Mouse (Mus musculus) stomach, embryonic 15.5 days (tissue): ENCODE data around the gene Uvrag. TPM values are rescaled to one million over a fixed set of nuclear protein-coding genes. Genes with fewer than 3 reads are reported as not detected.
A peak's percentile ranks its signal among the peaks of the same experiment; 100 is the strongest.

ENCODE experiments used
- ATAC-seq: fragments of 200-750 bp; cut with Nextera tagmentation; 2 replicates; pipeline ENCODE4 v1.8.0; 2017; ENCODE audit warnings: low read depth, moderate number of reproducible peaks, moderate TSS enrichment; ENCODE audit not compliant: insufficient read depth, low FRiP score
- H3K27ac ChIP-seq: fragments of 300-500 bp; sonication (generic); 2 replicates; pipeline ENCODE4 v1.5.1; 2015; ENCODE audit warnings: mild to moderate bottlenecking, inconsistent platforms
- H3K27me3 ChIP-seq: fragments of 300-500 bp; sonication (generic); replicated peaks from 2 replicates; pipeline ENCODE4 v1.6.1; 2015; ENCODE audit warnings: inconsistent platforms
- H3K36me3 ChIP-seq: fragments of 300-500 bp; sonication (generic); 2 replicates; pipeline ENCODE4 v1.6.1; 2015; ENCODE audit warnings: inconsistent platforms
- H3K4me1 ChIP-seq: fragments of 300-500 bp; sonication (generic); 2 replicates; pipeline ENCODE4 v1.6.1; 2015; ENCODE audit warnings: inconsistent platforms
- H3K4me2 ChIP-seq: fragments of 300-500 bp; sonication (generic); 2 replicates; pipeline ENCODE4 v1.6.1; 2015; ENCODE audit warnings: mild to moderate bottlenecking, inconsistent platforms
- H3K4me3 ChIP-seq: fragments of 300-500 bp; sonication (generic); replicated peaks from 2 replicates; pipeline ENCODE4 v1.5.1; 2015; ENCODE audit warnings: inconsistent platforms
- H3K9ac ChIP-seq: fragments of 300-500 bp; sonication (generic); 2 replicates; pipeline ENCODE4 v1.6.1; 2015; ENCODE audit warnings: inconsistent platforms
- H3K9me3 ChIP-seq: fragments of 300-500 bp; sonication (generic); 2 replicates; pipeline ENCODE4 v1.6.1; 2016; ENCODE audit warnings: inconsistent platforms
- WGBS: fragments of 180-500 bp; shearing (Covaris S2); methylation state at CpG from one replicate; pipeline ENCODE4 v1.1.7; 2015; 5-methylcytosine and 5-hydroxymethylcytosine counted together
- polyA plus RNA-seq: library from polyadenylated mRNA; unstranded; fragments of >200 nt; fragmentation: Nextera tagmentation; extraction: Ambion mirVana; gene quantifications from 2 replicates; pipeline ENCODE4 v1.2.1, GENCODE M21; 2015

Uvrag gene
- polyA plus RNA-seq, 1 experiment from 2014 or later = 19.4 TPM

DNA sequence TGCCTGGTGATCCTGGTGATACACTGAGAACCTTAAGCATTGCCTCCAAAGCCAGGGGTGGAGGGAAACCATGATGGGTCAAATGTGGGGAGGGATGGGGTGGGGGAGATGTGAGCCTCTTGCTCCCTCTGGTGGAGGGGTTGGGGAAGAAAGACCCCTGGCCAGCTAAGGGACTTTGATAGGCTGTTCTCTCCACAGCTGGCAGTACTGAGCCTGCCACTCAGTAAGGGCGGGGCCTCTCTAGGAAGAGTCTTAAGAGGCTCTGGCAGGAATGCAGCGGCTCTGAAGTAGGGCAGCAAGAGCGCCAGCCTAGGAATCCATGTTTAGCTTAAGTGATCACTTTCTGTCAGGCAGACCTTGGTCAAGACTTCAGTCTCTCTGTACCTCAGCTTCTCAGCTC, 299.1 kb downstream of the Uvrag start:
- Histone ChIP-seq H3K9ac (no peak overlapping the region), H3K4me1 (peaks cover 29% of the 10 kb centered on the region), H3K4me2 (no peak overlapping the region), H3K27ac (no peak overlapping the region), H3K36me3 (no peaks in the 10 kb centered on the region), H3K9me3 (no peaks in the 10 kb centered on the region), H3K4me3 (no peak overlapping the region), H3K27me3 (peaks cover 21% of the 10 kb centered on the region)
- WGBS = 41% methylated on average over 3 of the region's 3 CpGs
- no peak for ATAC-seq

GRCm38 (mm10) chr7:98840771-98841170, 300.2 kb downstream of the Uvrag start:
- Histone ChIP-seq H3K4me1 (peaks cover 39% of the 10 kb centered on the region), H3K9ac (no peak overlapping the region), H3K4me2 (no peak overlapping the region), H3K4me3 (no peak overlapping the region), H3K27me3 (peaks cover 32% of the 10 kb centered on the region), H3K36me3 (no peaks in the 10 kb centered on the region), H3K27ac (no peak overlapping the region), H3K9me3 (no peaks in the 10 kb centered on the region)
- WGBS = 62% methylated on average over 3 of the region's 3 CpGs
- ATAC-seq = no peak

DNA sequence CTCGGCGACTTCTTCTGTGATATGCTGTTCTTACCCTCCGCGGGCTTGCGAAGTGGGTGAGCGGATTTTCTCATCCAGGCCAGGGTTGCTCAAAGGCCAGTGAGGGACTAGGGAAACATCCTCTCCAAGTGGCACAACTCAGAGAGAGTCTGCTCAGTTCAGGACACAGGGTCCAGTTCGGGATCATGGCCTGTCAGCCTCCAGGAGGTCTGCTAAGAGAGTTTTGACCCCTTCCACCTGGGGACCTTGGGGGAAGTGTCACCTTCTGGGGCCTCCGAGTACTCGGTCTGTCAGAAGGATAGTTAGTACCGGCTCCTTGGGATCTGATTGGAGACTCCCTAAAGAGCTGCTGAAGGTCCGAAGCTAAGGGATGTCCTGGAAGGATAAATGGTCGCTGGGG, 301.6 kb downstream of the Uvrag start:
- 12% methylated on average over 12 of the region's 12 CpGs for WGBS
- H3K9ac ChIP-seq = peak overlapping the region; percentile 29; the same call in 1 of the 2 replicates
- H3K9me3 ChIP-seq = no peaks in the 10 kb centered on the region
- H3K27ac ChIP-seq = no peak overlapping the region
- no peaks in the 10 kb centered on the region for H3K36me3 ChIP-seq
- H3K4me2 ChIP-seq = peak overlapping the region; percentile 96
- peaks cover 53% of the 10 kb centered on the region for H3K4me1 ChIP-seq
- no peak for ATAC-seq
- H3K27me3 ChIP-seq = peaks cover 46% of the 10 kb centered on the region
- H3K4me3 ChIP-seq = peak overlapping the region; percentile 50

GRCm38 (mm10) chr7:98838729-98839141, 302.2 kb downstream of the Uvrag start:
- Histone ChIP-seq H3K9ac (0 out of 2 replicates have a peak overlapping the region, but pooled peaks have one; percentile 27), H3K9me3 (no peaks in the 10 kb centered on the region), H3K36me3 (no peaks in the 10 kb centered on the region), H3K4me2 (peak overlapping the region; percentile 96), H3K27me3 (peaks cover 50% of the 10 kb centered on the region), H3K4me3 (peak overlapping the region; percentile 50), H3K27ac (no peak overlapping the region), H3K4me1 (peaks cover 52% of the 10 kb centered on the region)
- ATAC-seq = peak; percentile 52; the same call in 1 of the 2 replicates
- WGBS = under 1% methylated on average over 47 of the region's 48 CpGs

DNA sequence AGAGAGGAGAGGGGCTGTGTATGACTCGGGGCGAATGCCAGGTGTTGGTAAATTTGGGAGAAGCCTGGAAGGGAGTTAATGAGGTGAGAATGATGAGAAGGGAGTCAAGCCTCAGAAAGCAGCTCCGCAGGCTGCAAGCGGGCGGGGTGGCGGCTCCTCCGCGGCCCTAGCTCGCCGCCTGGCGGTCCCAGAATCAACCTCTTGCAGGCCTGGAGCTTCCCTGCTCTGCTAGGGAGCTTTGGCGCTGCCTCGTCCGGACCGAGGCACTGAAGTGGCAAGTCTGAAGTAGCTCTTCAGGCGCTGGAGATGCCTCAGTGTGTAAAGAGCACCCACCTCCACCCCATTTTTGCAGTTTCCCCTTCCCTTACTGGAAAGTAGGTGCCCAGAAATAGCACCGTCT, 303.0 kb downstream of the Uvrag start:
- Histone ChIP-seq H3K9ac (no peak overlapping the region), H3K4me3 (peak overlapping the region; percentile 50), H3K27ac (no peak overlapping the region), H3K27me3 (peaks cover 57% of the 10 kb centered on the region), H3K4me1 (peaks cover 50% of the 10 kb centered on the region), H3K9me3 (no peaks in the 10 kb centered on the region), H3K36me3 (no peaks in the 10 kb centered on the region), H3K4me2 (peak overlapping the region; percentile 96)
- under 1% methylated on average over 17 of the region's 17 CpGs for whole genome bisulfite sequencing
- ATAC-seq = no peak

DNA sequence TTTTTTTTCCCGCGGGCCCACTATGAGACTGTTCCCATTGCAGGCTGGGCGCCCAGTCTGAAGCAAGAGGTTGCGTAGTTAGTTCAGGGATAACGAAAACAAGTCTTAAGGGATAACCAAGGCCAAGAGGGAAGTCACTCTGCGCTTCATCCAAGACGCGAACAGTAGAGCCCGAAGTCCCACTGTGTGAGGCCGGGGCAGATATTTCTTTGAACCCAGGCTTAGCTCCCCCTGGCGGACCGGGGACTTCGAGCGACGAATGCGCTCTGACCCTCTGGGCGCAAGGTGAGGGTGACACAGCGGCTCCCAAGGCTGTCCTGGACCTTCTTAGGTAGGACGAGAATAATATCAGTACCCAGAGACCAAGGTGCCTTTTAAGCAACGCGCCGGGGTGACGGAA, 304.3 kb downstream of the Uvrag start:
- H3K36me3 ChIP-seq = no peaks in the 10 kb centered on the region
- peak overlapping the region; percentile 58 for H3K4me3 ChIP-seq
- WGBS = 3% methylated on average over 23 of the region's 23 CpGs
- H3K9ac ChIP-seq = no peak overlapping the region
- H3K4me1 ChIP-seq = peaks cover 50% of the 10 kb centered on the region
- H3K27ac ChIP-seq = no peak overlapping the region
- no peaks in the 10 kb centered on the region for H3K9me3 ChIP-seq
- peak overlapping the region; percentile 100 for H3K4me2 ChIP-seq
- ATAC-seq = no peak
- peaks cover 66% of the 10 kb centered on the region for H3K27me3 ChIP-seq

- peak overlapping the region; percentile 58 for H3K4me3 ChIP-seq
- H3K4me2 ChIP-seq = peak overlapping the region; percentile 100
- H3K4me1 ChIP-seq = peaks cover 50% of the 10 kb centered on the region
- WGBS = under 1% methylated on average over 46 of the region's 46 CpGs
- H3K27ac ChIP-seq = no peak overlapping the region
- no peak for ATAC-seq
- peak overlapping the region; percentile 2; the same call in 1 of the 2 replicates for H3K9ac ChIP-seq
- no peaks in the 10 kb centered on the region for H3K36me3 ChIP-seq
- peaks cover 70% of the 10 kb centered on the region for H3K27me3 ChIP-seq
- no peaks in the 10 kb centered on the region for H3K9me3 ChIP-seq
Measured at GRCm38 (mm10) chr7:98835519-98836441, 305.2 kb downstream of the Uvrag start.

Other genes with a start within 250 kb of the Uvrag start
- 70.2 and 72.0 TPM in 2 replicates for gene Dgat2, start 41.6 kb upstream of the Uvrag start, polyA plus RNA-seq
- gene Mogat2, start 97.5 kb upstream of the Uvrag start, polyA plus RNA-seq = 28.1 and 34.5 TPM in 2 replicates
- 6.3 and 6.7 TPM in 2 replicates for gene Map6, start 126.3 kb upstream of the Uvrag start, polyA plus RNA-seq
- gene Serpinh1, start 212.1 kb upstream of the Uvrag start, polyA plus RNA-seq = 1,174 and 1,300 TPM in 2 replicates
- gene Gdpd5, start 240.3 kb upstream of the Uvrag start, polyA plus RNA-seq = 18.4 and 18.8 TPM in 2 replicates